Mouse (Mus musculus): ENCODE data around the gene Parva. TPM values are rescaled to one million over a fixed set of nuclear protein-coding genes. Genes with fewer than 3 reads are reported as not detected.

Gene Parva
- total RNA-seq, 2 experiments from 2014 or later, result 48.0 to 51.9 TPM

- DNase-seq (ENCODE audit: low spot score in 2 of 2), result no peak
- intact Hi-C loops (cut with DNase I), result no loop called here
Observed at GRCm38 (mm10) chr7:112466786-112467185, 39.5 kb downstream of the Parva start.

GRCm38 (mm10) chr7:112467687-112468111 lies 40.4 kb downstream of the Parva start:
- no peak for DNase-seq (ENCODE audit: low spot score in 2 of 2)
- intact Hi-C loops (cut with DNase I), result loop anchor here (2.0 kb wide), 1 partner anchor 401 kb away; no protein-coding TSS in a partner anchor

- DNase-seq (ENCODE audit: low spot score in 2 of 2), result peak; percentile 86
- intact Hi-C loops (cut with DNase I), result loop anchor here (2.0 to 10.0 kb wide), 2 partner anchors 205 to 399 kb away; partner anchors contain the start of gene Tead1
Observed at GRCm38 (mm10) chr7:112469817-112470216, 42.5 kb downstream of the Parva start.

GRCm38 (mm10) chr7:112471316-112471715 lies 44.0 kb downstream of the Parva start:
- intact Hi-C loops (cut with DNase I), result loop anchor here (10.0 kb wide), 1 partner anchor 203 kb away; the partner anchor contains the start of gene Tead1
- no peak for DNase-seq (ENCODE audit: low spot score in 2 of 2)

GRCm38 (mm10) chr7:112472024-112472707 lies 44.9 kb downstream of the Parva start:
- intact Hi-C loops (cut with DNase I), result loop anchor here (10.0 kb wide), 1 partner anchor 203 kb away; the partner anchor contains the start of gene Tead1
- no peak for DNase-seq (ENCODE audit: low spot score in 2 of 2)

DNA sequence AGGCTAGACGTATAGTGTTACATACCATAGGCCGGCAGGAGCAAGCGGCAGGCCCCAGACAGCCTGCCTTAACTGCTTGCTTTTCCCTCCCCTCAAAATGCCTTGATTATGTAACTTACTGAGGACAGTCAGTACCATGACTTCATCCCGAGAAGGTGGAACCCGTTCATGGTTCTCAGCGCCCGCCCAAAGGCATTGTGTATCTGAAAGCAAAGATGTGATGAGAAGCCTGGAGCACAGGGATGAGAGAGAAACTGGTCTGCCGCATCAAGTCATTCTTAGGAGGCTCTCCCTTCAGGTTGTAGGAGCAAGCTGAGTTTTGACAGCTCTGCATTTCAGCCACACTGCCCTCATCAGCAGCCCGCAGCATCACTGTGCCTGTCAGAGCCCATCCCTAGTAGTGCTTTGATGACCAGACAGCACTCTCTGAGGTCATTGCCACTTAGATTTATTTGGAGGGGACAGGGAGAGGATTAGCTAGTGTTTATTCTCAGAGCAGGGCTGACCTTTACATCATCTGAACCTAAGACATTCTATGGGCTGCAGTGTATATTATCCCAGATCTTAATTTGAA lies 45.5 kb downstream of the Parva start:
- intact Hi-C loops (cut with DNase I), result loop anchor here (10.0 kb wide), 1 partner anchor 202 kb away; the partner anchor contains the start of gene Tead1
- no peak for DNase-seq (ENCODE audit: low spot score in 2 of 2)

DNA sequence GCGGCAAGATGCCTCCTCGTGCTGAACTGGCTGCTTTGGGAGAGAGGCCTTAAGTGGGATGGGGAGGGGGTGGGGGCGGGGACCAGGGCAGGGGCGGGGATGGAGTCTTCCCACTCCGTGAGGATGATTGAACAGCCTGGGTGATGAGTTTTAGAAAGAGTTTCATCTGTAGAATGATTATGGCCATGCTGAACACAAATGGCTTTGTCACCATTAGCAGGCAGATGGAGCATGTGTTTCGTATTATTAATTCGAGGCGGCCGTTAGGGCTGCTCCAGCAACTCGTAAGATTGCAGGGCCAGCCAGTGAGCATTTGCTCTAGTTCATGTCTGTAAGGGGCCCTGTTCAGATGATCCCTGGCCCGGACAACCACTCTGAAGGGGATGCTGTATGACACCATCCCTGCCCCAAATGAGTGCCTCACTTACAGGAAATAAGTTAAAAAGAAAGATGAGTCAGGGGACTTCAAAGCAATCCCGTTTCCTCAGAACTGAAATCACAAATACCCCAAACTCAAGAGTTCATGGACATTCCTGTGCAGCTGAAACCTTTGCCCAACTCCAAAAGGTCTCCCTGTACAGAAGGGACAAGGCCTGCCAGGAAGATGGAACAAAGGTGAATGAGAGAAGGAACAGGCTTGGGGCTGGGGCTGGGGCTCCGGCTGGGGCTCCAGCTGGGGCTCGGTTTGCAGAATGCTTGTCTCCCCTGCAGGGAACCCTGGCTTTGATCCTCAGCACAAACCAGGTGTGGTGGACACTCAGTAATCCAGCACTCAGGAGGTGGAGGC lies 46.5 kb downstream of the Parva start:
- intact Hi-C loops (cut with DNase I), result loop anchor here (10.0 kb wide), 1 partner anchor 201 kb away; the partner anchor contains the start of gene Tead1
- no peak for DNase-seq (ENCODE audit: low spot score in 2 of 2)

- intact Hi-C loops (cut with DNase I), result loop anchor here (10.0 kb wide), 1 partner anchor 196 kb away; the partner anchor contains the start of gene Tead1
- peak; percentile 52 to 64 for DNase-seq (ENCODE audit: low spot score in 2 of 2)
Observed at GRCm38 (mm10) chr7:112479116-112479515, 51.8 kb downstream of the Parva start.

- no peak for DNase-seq (ENCODE audit: low spot score in 2 of 2)
- intact Hi-C loops (cut with DNase I), result no loop called here
Observed at GRCm38 (mm10) chr7:112481031-112481430, 53.7 kb downstream of the Parva start.

DNA sequence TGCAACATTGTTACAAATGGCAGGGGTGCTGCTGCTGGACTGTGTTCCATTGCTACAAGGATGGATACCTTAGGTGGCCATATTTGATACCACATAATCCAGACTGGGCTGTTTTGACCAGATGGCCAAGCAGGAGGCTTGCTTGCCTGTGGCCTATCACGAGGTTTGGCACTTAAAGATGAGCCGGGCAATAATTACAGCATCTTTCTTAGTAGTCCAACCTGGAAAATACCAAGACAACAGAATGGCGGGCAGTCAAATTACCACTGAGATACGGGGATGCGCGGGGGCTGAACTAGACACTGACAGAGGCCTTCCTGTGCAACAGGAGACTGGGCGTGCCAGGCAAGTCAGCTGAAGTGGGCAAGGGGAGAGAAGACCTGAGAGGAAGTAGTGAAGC lies 55.3 kb downstream of the Parva start:
- intact Hi-C loops (cut with DNase I), result no loop called here
- no peak for DNase-seq (ENCODE audit: low spot score in 2 of 2)

DNA sequence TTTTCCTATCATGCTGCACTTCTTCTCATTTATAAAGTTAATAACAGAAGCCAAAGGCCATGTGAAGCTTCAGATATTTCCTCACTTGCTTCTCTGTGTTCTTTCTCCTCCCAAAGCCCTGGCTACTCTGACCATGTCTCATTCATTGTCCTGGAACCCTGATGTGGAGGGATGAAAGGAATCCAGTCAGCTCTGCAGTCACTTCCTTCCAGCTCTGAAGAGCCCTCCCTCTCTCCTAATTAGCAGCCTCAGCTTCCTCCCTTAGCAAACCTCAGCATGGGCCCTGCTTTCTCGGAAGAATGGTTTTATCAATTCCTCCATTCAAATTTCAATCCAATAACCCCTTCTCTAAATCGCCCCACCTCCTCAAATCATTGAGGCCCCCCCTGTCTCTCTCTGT lies 56.1 kb downstream of the Parva start:
- DNase-seq (ENCODE audit: low spot score in 2 of 2), result no peak
- intact Hi-C loops (cut with DNase I), result no loop called here

GRCm38 (mm10) chr7:112490825-112491224 lies 63.5 kb downstream of the Parva start:
- no peak for DNase-seq (ENCODE audit: low spot score in 2 of 2)
- intact Hi-C loops (cut with DNase I), result no loop called here

DNA sequence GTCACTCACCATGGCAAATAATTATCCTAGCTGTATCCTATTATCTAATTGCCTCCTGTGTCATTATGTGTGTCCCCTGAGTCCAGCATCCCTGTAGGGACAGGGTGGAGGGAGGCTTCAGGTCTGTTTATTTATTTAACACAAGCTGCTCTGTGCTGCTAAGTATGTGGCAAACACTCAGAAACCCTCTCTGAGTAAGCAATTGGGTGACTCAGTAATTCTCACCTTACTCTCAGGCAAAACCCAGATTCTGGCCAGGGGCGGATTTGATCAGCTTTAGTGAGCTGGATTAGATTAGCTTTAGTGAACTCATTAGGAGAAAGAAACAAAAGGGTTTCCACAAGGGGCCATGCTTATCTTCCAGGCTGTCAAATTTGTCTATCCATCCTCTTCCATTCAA lies 64.4 kb downstream of the Parva start:
- no peak for DNase-seq (ENCODE audit: low spot score in 2 of 2)
- intact Hi-C loops (cut with DNase I), result no loop called here

- no peak for DNase-seq (ENCODE audit: low spot score in 2 of 2)
- intact Hi-C loops (cut with DNase I), result no loop called here
Observed at GRCm38 (mm10) chr7:112495950-112496349, 68.6 kb downstream of the Parva start.

GRCm38 (mm10) chr7:112496921-112497320 lies 69.6 kb downstream of the Parva start:
- intact Hi-C loops (cut with DNase I), result no loop called here
- no peak for DNase-seq (ENCODE audit: low spot score in 2 of 2)

DNA sequence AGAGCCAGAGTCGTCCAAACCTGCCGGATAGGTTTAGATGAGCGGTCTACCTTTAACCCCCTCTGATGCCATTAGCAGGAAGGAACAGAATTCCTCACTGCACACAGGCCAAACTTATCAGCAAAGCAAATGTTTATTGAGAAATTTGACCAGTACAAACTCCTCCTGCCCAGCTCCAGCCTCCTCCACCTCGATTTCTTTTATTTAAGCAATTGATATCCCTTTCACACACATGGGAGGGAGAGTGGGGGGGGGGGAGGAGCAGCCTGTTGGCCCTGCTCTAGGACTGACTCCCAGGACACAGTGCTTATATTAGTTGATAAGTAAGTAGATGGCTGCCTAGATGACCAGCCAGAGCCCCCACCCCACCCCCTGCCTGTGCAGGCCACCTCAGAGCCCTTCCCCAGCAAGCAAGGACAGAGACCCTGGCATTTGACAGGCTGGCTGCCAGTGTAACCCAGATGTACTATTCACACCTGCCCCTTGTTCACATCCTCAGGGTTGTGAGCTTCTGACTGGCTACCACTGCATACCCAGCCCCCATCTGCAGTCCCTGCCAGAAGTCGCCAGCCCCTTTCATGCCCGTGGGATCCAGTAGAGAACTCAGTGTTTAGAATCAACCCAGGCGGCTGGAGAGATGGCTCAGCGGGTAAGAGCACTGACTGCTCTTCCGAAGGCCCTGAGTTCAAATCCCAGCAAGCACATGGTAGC lies 71.4 kb downstream of the Parva start:
- intact Hi-C loops (cut with DNase I), result no loop called here
- DNase-seq (ENCODE audit: low spot score in 2 of 2), result no peak

GRCm38 (mm10) chr7:112499453-112500133 lies 72.3 kb downstream of the Parva start:
- DNase-seq (ENCODE audit: low spot score in 2 of 2), result no peak
- intact Hi-C loops (cut with DNase I), result no loop called here

- no peak for DNase-seq (ENCODE audit: low spot score in 2 of 2)
- intact Hi-C loops (cut with DNase I), result no loop called here
Observed at GRCm38 (mm10) chr7:112500134-112500490, 72.8 kb downstream of the Parva start.

Measured in left cerebral cortex, postnatal 14 days (tissue).